Mouse (Mus musculus): ENCODE results near the gene Cer1. TPM values are rescaled to one million over a fixed set of nuclear protein-coding genes. Genes with fewer than 3 reads are reported as not detected.

Gene Cer1
- polyA plus RNA-seq, 1 experiment from 2014 or later: not detected

GRCm38 (mm10) chr4:82915576-82915975 is 30.6 kb upstream of the Cer1 start:
- ATAC-seq (ENCODE audit: low FRiP score, low TSS enrichment): no peak
- peak overlapping the region; percentile 73 for H3K27ac ChIP-seq (replicated peaks; ENCODE audit: low read depth, low read length)
- no peak overlapping the region for H3K9ac ChIP-seq (replicated peaks; ENCODE audit: low read length)
- peaks cover 8% of the 10 kb centered on the region for H3K4me1 ChIP-seq (ENCODE audit: control insufficient read depth, insufficient read depth, low read length)
- H3K4me2 ChIP-seq (ENCODE audit: low read length): peak overlapping the region; percentile 41
- DNase-seq: no peak
- WGBS: 63% methylated on average over 7 of the region's 7 CpGs
- H3K27me3 ChIP-seq (ENCODE audit: control insufficient read depth, insufficient read depth, low read length): no peaks in the 10 kb centered on the region
- H3K9me3 ChIP-seq (ENCODE audit: control insufficient read depth, low read length): no peaks in the 10 kb centered on the region
- H3K36me3 ChIP-seq (ENCODE audit: control insufficient read depth, insufficient read depth, low read length): no peaks in the 10 kb centered on the region
- no peak overlapping the region for H3K4me3 ChIP-seq (replicated peaks; ENCODE audit: low read depth, low read length)

GRCm38 (mm10) chr4:82914601-82915143 is 29.7 kb upstream of the Cer1 start:
- DNase-seq: no peak
- no peak overlapping the region for H3K27ac ChIP-seq (replicated peaks; ENCODE audit: low read depth, low read length)

GRCm38 (mm10) chr4:82895227-82895626 is 10.3 kb upstream of the Cer1 start:
- WGBS: 95% methylated on average over 10 of the region's 10 CpGs
- Histone ChIP-seq H3K4me3 (replicated peaks; ENCODE audit: low read depth, low read length) (no peak overlapping the region), H3K9me3 (ENCODE audit: control insufficient read depth, low read length) (no peaks in the 10 kb centered on the region), H3K4me1 (ENCODE audit: control insufficient read depth, insufficient read depth, low read length) (no peaks in the 10 kb centered on the region), H3K9ac (replicated peaks; ENCODE audit: low read length) (no peak overlapping the region), H3K36me3 (ENCODE audit: control insufficient read depth, insufficient read depth, low read length) (no peaks in the 10 kb centered on the region), H3K4me2 (ENCODE audit: low read length) (no peak overlapping the region), H3K27me3 (ENCODE audit: control insufficient read depth, insufficient read depth, low read length) (no peaks in the 10 kb centered on the region), H3K27ac (replicated peaks; ENCODE audit: low read depth, low read length) (no peak overlapping the region)
- ATAC-seq (ENCODE audit: low FRiP score, low TSS enrichment) (no peak), DNase-seq (no peak)

More at GRCm38 (mm10) chr4:82914601-82915143, 29.7 kb upstream of the Cer1 start:
- Histone ChIP-seq H3K27me3 (ENCODE audit: control insufficient read depth, insufficient read depth, low read length) (no peaks in the 10 kb centered on the region), H3K36me3 (ENCODE audit: control insufficient read depth, insufficient read depth, low read length) (no peaks in the 10 kb centered on the region), H3K4me1 (ENCODE audit: control insufficient read depth, insufficient read depth, low read length) (peaks cover 8% of the 10 kb centered on the region), H3K4me2 (ENCODE audit: low read length) (no peak overlapping the region), H3K9me3 (ENCODE audit: control insufficient read depth, low read length) (no peaks in the 10 kb centered on the region), H3K4me3 (replicated peaks; ENCODE audit: low read depth, low read length) (no peak overlapping the region), H3K9ac (replicated peaks; ENCODE audit: low read length) (no peak overlapping the region)
- WGBS: 82% methylated on average over 11 of the region's 11 CpGs
- no peak for ATAC-seq (ENCODE audit: low FRiP score, low TSS enrichment)

- DNase-seq (no peak), ATAC-seq (ENCODE audit: low FRiP score, low TSS enrichment) (no peak)
- Histone ChIP-seq H3K9me3 (ENCODE audit: control insufficient read depth, low read length) (no peaks in the 10 kb centered on the region), H3K27ac (replicated peaks; ENCODE audit: low read depth, low read length) (no peak overlapping the region), H3K9ac (replicated peaks; ENCODE audit: low read length) (no peak overlapping the region), H3K36me3 (ENCODE audit: control insufficient read depth, insufficient read depth, low read length) (no peaks in the 10 kb centered on the region), H3K4me1 (ENCODE audit: control insufficient read depth, insufficient read depth, low read length) (no peaks in the 10 kb centered on the region), H3K27me3 (ENCODE audit: control insufficient read depth, insufficient read depth, low read length) (no peaks in the 10 kb centered on the region), H3K4me3 (replicated peaks; ENCODE audit: low read depth, low read length) (no peak overlapping the region), H3K4me2 (ENCODE audit: low read length) (no peak overlapping the region)
- WGBS: 85% methylated on average over 5 of the region's 5 CpGs
Observed at GRCm38 (mm10) chr4:82892247-82892646, 7.3 kb upstream of the Cer1 start.

- Histone ChIP-seq H3K4me3 (replicated peaks; ENCODE audit: low read depth, low read length) (no peak overlapping the region), H3K36me3 (ENCODE audit: control insufficient read depth, insufficient read depth, low read length) (no peaks in the 10 kb centered on the region), H3K27me3 (ENCODE audit: control insufficient read depth, insufficient read depth, low read length) (no peaks in the 10 kb centered on the region), H3K9me3 (ENCODE audit: control insufficient read depth, low read length) (no peaks in the 10 kb centered on the region), H3K4me2 (ENCODE audit: low read length) (no peak overlapping the region), H3K9ac (replicated peaks; ENCODE audit: low read length) (no peak overlapping the region), H3K27ac (replicated peaks; ENCODE audit: low read depth, low read length) (no peak overlapping the region), H3K4me1 (ENCODE audit: control insufficient read depth, insufficient read depth, low read length) (no peaks in the 10 kb centered on the region)
- ATAC-seq (ENCODE audit: low FRiP score, low TSS enrichment) (no peak), DNase-seq (no peak)
- 91% methylated on average over 2 of the region's 2 CpGs for WGBS
Observed at GRCm38 (mm10) chr4:82891566-82891965, 6.6 kb upstream of the Cer1 start.

- no peak overlapping the region for H3K27ac ChIP-seq (replicated peaks; ENCODE audit: low read depth, low read length)
- H3K4me1 ChIP-seq (ENCODE audit: control insufficient read depth, insufficient read depth, low read length): no peaks in the 10 kb centered on the region
- DNase-seq: peak; percentile 30
- H3K36me3 ChIP-seq (ENCODE audit: control insufficient read depth, insufficient read depth, low read length): no peaks in the 10 kb centered on the region
- no peaks in the 10 kb centered on the region for H3K9me3 ChIP-seq (ENCODE audit: control insufficient read depth, low read length)
- no peaks in the 10 kb centered on the region for H3K27me3 ChIP-seq (ENCODE audit: control insufficient read depth, insufficient read depth, low read length)
- H3K9ac ChIP-seq (replicated peaks; ENCODE audit: low read length): no peak overlapping the region
- 76% methylated on average over 7 of the region's 7 CpGs for WGBS
- H3K4me3 ChIP-seq (replicated peaks; ENCODE audit: low read depth, low read length): no peak overlapping the region
- no peak overlapping the region for H3K4me2 ChIP-seq (ENCODE audit: low read length)
- no peak for ATAC-seq (ENCODE audit: low FRiP score, low TSS enrichment)
Observed at GRCm38 (mm10) chr4:82891049-82891448, 6.1 kb upstream of the Cer1 start.

- DNase-seq (no peak), ATAC-seq (ENCODE audit: low FRiP score, low TSS enrichment) (no peak)
- no peaks in the 10 kb centered on the region for H3K36me3 ChIP-seq (ENCODE audit: control insufficient read depth, insufficient read depth, low read length)
- no peak overlapping the region for H3K4me3 ChIP-seq (replicated peaks; ENCODE audit: low read depth, low read length)
- no peaks in the 10 kb centered on the region for H3K4me1 ChIP-seq (ENCODE audit: control insufficient read depth, insufficient read depth, low read length)
- H3K9me3 ChIP-seq (ENCODE audit: control insufficient read depth, low read length): no peaks in the 10 kb centered on the region
- H3K27me3 ChIP-seq (ENCODE audit: control insufficient read depth, insufficient read depth, low read length): no peaks in the 10 kb centered on the region
- no peak overlapping the region for H3K27ac ChIP-seq (replicated peaks; ENCODE audit: low read depth, low read length)
- no peak overlapping the region for H3K9ac ChIP-seq (replicated peaks; ENCODE audit: low read length)
- 88% methylated on average over 4 of the region's 4 CpGs for WGBS
- no peak overlapping the region for H3K4me2 ChIP-seq (ENCODE audit: low read length)
Observed at GRCm38 (mm10) chr4:82890585-82890984, 5.6 kb upstream of the Cer1 start.

GRCm38 (mm10) chr4:82886148-82886547 is 1.2 kb upstream of the Cer1 start:
- Histone ChIP-seq H3K9me3 (ENCODE audit: control insufficient read depth, low read length) (no peaks in the 10 kb centered on the region), H3K36me3 (ENCODE audit: control insufficient read depth, insufficient read depth, low read length) (no peaks in the 10 kb centered on the region), H3K27me3 (ENCODE audit: control insufficient read depth, insufficient read depth, low read length) (no peaks in the 10 kb centered on the region), H3K9ac (replicated peaks; ENCODE audit: low read length) (no peak overlapping the region), H3K4me1 (ENCODE audit: control insufficient read depth, insufficient read depth, low read length) (no peaks in the 10 kb centered on the region), H3K4me2 (ENCODE audit: low read length) (no peak overlapping the region), H3K27ac (replicated peaks; ENCODE audit: low read depth, low read length) (no peak overlapping the region), H3K4me3 (replicated peaks; ENCODE audit: low read depth, low read length) (no peak overlapping the region)
- 60% methylated on average over 2 of the region's 2 CpGs for WGBS
- no peak for ATAC-seq (ENCODE audit: low FRiP score, low TSS enrichment)
- no peak for DNase-seq

- ATAC-seq (ENCODE audit: low FRiP score, low TSS enrichment): no peak
- Histone ChIP-seq H3K9me3 (ENCODE audit: control insufficient read depth, low read length) (no peaks in the 10 kb centered on the region), H3K4me1 (ENCODE audit: control insufficient read depth, insufficient read depth, low read length) (no peaks in the 10 kb centered on the region), H3K27me3 (ENCODE audit: control insufficient read depth, insufficient read depth, low read length) (no peaks in the 10 kb centered on the region), H3K27ac (replicated peaks; ENCODE audit: low read depth, low read length) (no peak overlapping the region), H3K36me3 (ENCODE audit: control insufficient read depth, insufficient read depth, low read length) (no peaks in the 10 kb centered on the region), H3K4me3 (replicated peaks; ENCODE audit: low read depth, low read length) (no peak overlapping the region), H3K4me2 (ENCODE audit: low read length) (no peak overlapping the region), H3K9ac (replicated peaks; ENCODE audit: low read length) (no peak overlapping the region)
- 81% methylated on average over 1 of the region's 1 CpGs for WGBS
- no peak for DNase-seq
Observed at GRCm38 (mm10) chr4:82885535-82885913, 576 bp upstream of the Cer1 start.
